Mouse (Mus musculus) limb, embryonic 11.5 days (tissue): ENCODE results near the gene Tnfaip8l1. TPM values are rescaled to one million over a fixed set of nuclear protein-coding genes. Genes with fewer than 3 reads are reported as not detected.

Source experiments
- ATAC-seq: fragments of 200-750 bp; cut with Nextera tagmentation; 2 replicates; pipeline ENCODE4 v1.8.0; 2017; ENCODE audit warnings: low read depth; ENCODE audit not compliant: insufficient number of reproducible peaks, low FRiP score, low TSS enrichment
- DNase-seq: peaks from one replicate; pipeline ENCODE4 v3.0.0-alpha.2; 2015; ENCODE audit warnings: low spot score
- H3K27ac ChIP-seq: fragments of 300-500 bp; sonication (generic); replicated peaks from 2 replicates; pipeline ENCODE4 v1.5.1; 2014; ENCODE audit warnings: low read depth, mild to moderate bottlenecking, low read length
- H3K27me3 ChIP-seq: fragments of 300-500 bp; sonication (generic); 2 replicates; pipeline ENCODE4 v1.6.1; 2014; ENCODE audit warnings: mild to moderate bottlenecking, low read length, mixed read lengths; ENCODE audit not compliant: control insufficient read depth, insufficient read depth
- H3K36me3 ChIP-seq: fragments of 300-500 bp; sonication (generic); 2 replicates; pipeline ENCODE4 v1.6.1; 2014; ENCODE audit warnings: mild to moderate bottlenecking, low read length, moderate library complexity, mixed read lengths; ENCODE audit not compliant: control insufficient read depth, insufficient read depth
- H3K4me1 ChIP-seq: fragments of 300-500 bp; sonication (generic); 2 replicates; pipeline ENCODE4 v1.6.1; 2014; ENCODE audit warnings: low read length, mixed read lengths; ENCODE audit not compliant: control insufficient read depth, insufficient read depth
- H3K4me2 ChIP-seq: fragments of 300-500 bp; sonication (generic); 2 replicates; pipeline ENCODE4 v1.6.1; 2014; ENCODE audit warnings: low read depth, mild to moderate bottlenecking, moderate library complexity; ENCODE audit not compliant: severe bottlenecking
- H3K4me3 ChIP-seq: fragments of 300-500 bp; sonication (generic); 2 replicates; pipeline ENCODE4 v1.5.1; 2014; ENCODE audit warnings: low read depth, low read length
- H3K9ac ChIP-seq: fragments of 300-500 bp; sonication (generic); 2 replicates; pipeline ENCODE4 v1.6.1; 2014; ENCODE audit warnings: mild to moderate bottlenecking, low read length
- H3K9me3 ChIP-seq: fragments of 300-500 bp; sonication (generic); 2 replicates; pipeline ENCODE4 v1.6.1; 2016; ENCODE audit warnings: low read length; ENCODE audit not compliant: control insufficient read depth
- WGBS: fragments of 180-500 bp; shearing (Covaris S2); extraction: QIAGEN DNeasy Blood & Tissue Kit; methylation state at CpG from one replicate; pipeline ENCODE4 v1.1.7; 2014; 5-methylcytosine and 5-hydroxymethylcytosine counted together
- polyA plus RNA-seq: library from polyadenylated mRNA; unstranded; fragments of >200 nt; fragmentation: Nextera tagmentation; extraction: Ambion mirVana; gene quantifications from 2 replicates; pipeline ENCODE4 v1.2.1, GENCODE M21; 2014

Tnfaip8l1 gene
- polyA plus RNA-seq, 1 experiment from 2014 or later = 9.2 TPM

- H3K9me3 ChIP-seq = no peaks in the 10 kb centered on the region
- 95% methylated on average over 2 of the region's 2 CpGs for WGBS
- H3K9ac ChIP-seq = no peak overlapping the region
- DNase-seq = no peak
- no peak overlapping the region for H3K4me3 ChIP-seq
- H3K4me2 ChIP-seq = no peak overlapping the region
- no peaks in the 10 kb centered on the region for H3K27me3 ChIP-seq
- no peak overlapping the region for H3K27ac ChIP-seq
- H3K36me3 ChIP-seq = peaks cover 19% of the 10 kb centered on the region
- H3K4me1 ChIP-seq = no peaks in the 10 kb centered on the region
- ATAC-seq = no peak
These were observed 48.8 kb downstream of the Tnfaip8l1 start for GRCm38 (mm10) chr17:56211090-56211489.

GRCm38 (mm10) chr17:56212676-56213075 is 50.4 kb downstream of the Tnfaip8l1 start:
- Histone ChIP-seq H3K4me2 (no peak overlapping the region), H3K27ac (no peak overlapping the region), H3K27me3 (no peaks in the 10 kb centered on the region), H3K36me3 (peaks cover 16% of the 10 kb centered on the region), H3K4me1 (peaks cover 5% of the 10 kb centered on the region; the same call in 1 of the 2 replicates), H3K4me3 (no peak overlapping the region), H3K9ac (no peak overlapping the region), H3K9me3 (no peaks in the 10 kb centered on the region)
- ATAC-seq (no peak), DNase-seq (no peak)
- 58% methylated on average over 6 of the region's 6 CpGs for WGBS

GRCm38 (mm10) chr17:56214229-56214628 is 52.0 kb downstream of the Tnfaip8l1 start:
- H3K27me3 ChIP-seq = no peaks in the 10 kb centered on the region
- peaks cover 14% of the 10 kb centered on the region for H3K36me3 ChIP-seq
- H3K9me3 ChIP-seq = no peaks in the 10 kb centered on the region
- ATAC-seq = no peak
- 88% methylated on average over 1 of the region's 1 CpGs for WGBS
- H3K9ac ChIP-seq = no peak overlapping the region
- no peak overlapping the region for H3K27ac ChIP-seq
- no peak overlapping the region for H3K4me3 ChIP-seq
- DNase-seq = no peak
- H3K4me2 ChIP-seq = no peak overlapping the region
- peaks cover 9% of the 10 kb centered on the region; the same call in 1 of the 2 replicates for H3K4me1 ChIP-seq

- WGBS = 71% methylated on average over 13 of the region's 13 CpGs
- no peak overlapping the region for H3K27ac ChIP-seq
These were observed 55.4 kb downstream of the Tnfaip8l1 start for GRCm38 (mm10) chr17:56217670-56218069.

GRCm38 (mm10) chr17:56218377-56219191 is 56.3 kb downstream of the Tnfaip8l1 start, which contains the start of gene Dpp9:
TSS of gene Dpp9 (minus strand) at chr17:56218905.
- Histone ChIP-seq H3K27me3 (no peaks in the 10 kb centered on the region), H3K36me3 (no peaks in the 10 kb centered on the region), H3K4me3 (peak within 1 kb of the TSS; percentile 76), H3K9ac (peak within 1 kb of the TSS; percentile 81), H3K4me2 (peak within 1 kb of the TSS; percentile 78), H3K4me1 (peaks cover 10% of the 10 kb centered on the region; the same call in 1 of the 2 replicates), H3K27ac (peak within 1 kb of the TSS; percentile 76), H3K9me3 (no peaks in the 10 kb centered on the region)
- ATAC-seq (peak; percentile 99), DNase-seq (peak; percentile 88)
- WGBS = under 1% methylated on average over 75 of the region's 78 CpGs

More at GRCm38 (mm10) chr17:56217670-56218069, 55.4 kb downstream of the Tnfaip8l1 start:
- H3K9ac ChIP-seq = no peak overlapping the region; the same call in 1 of the 2 replicates
- H3K27me3 ChIP-seq = no peaks in the 10 kb centered on the region
- H3K36me3 ChIP-seq = no peaks in the 10 kb centered on the region
- H3K9me3 ChIP-seq = no peaks in the 10 kb centered on the region
- H3K4me2 ChIP-seq = peak overlapping the region; percentile 78
- H3K4me3 ChIP-seq = peak overlapping the region; percentile 76
- peaks cover 10% of the 10 kb centered on the region; the same call in 1 of the 2 replicates for H3K4me1 ChIP-seq
- no peak for DNase-seq
- ATAC-seq = no peak

GRCm38 (mm10) chr17:56219251-56219650 is 57.0 kb downstream of the Tnfaip8l1 start:
- H3K9ac ChIP-seq = peak overlapping the region; percentile 34; the same call in 1 of the 2 replicates
- DNase-seq (no peak), ATAC-seq (no peak; the same call in 1 of the 2 replicates)
- H3K9me3 ChIP-seq = no peaks in the 10 kb centered on the region
- H3K4me3 ChIP-seq = peak overlapping the region; percentile 76
- 43% methylated on average over 12 of the region's 12 CpGs for WGBS
- H3K4me1 ChIP-seq = peaks cover 10% of the 10 kb centered on the region; the same call in 1 of the 2 replicates
- peak overlapping the region; percentile 78 for H3K4me2 ChIP-seq
- H3K36me3 ChIP-seq = no peaks in the 10 kb centered on the region
- peak overlapping the region; percentile 76 for H3K27ac ChIP-seq
- H3K27me3 ChIP-seq = no peaks in the 10 kb centered on the region

GRCm38 (mm10) chr17:56219805-56220204 is 57.5 kb downstream of the Tnfaip8l1 start:
- H3K4me2 ChIP-seq = no peak overlapping the region
- no peak overlapping the region for H3K9ac ChIP-seq
- no peaks in the 10 kb centered on the region for H3K27me3 ChIP-seq
- DNase-seq (no peak), ATAC-seq (no peak)
- no peaks in the 10 kb centered on the region for H3K36me3 ChIP-seq
- WGBS = 60% methylated on average over 3 of the region's 3 CpGs
- H3K4me3 ChIP-seq = no peak overlapping the region
- no peaks in the 10 kb centered on the region for H3K9me3 ChIP-seq
- H3K4me1 ChIP-seq = peaks cover 10% of the 10 kb centered on the region; the same call in 1 of the 2 replicates
- H3K27ac ChIP-seq = no peak overlapping the region
